8 mouse cellular contexts compared by ENCODE assay signal in genomic region chr13:75944044-75944820, GRCm38 (mm10). TPM values are rescaled to one million over a fixed set of nuclear protein-coding genes. Genes with fewer than 3 reads are reported as not detected.
DNase-seq lines count a peak whose midpoint lies in the region; ATAC-seq lines count a peak whose summit lies in the region.

No protein-coding gene starts in this region.

- WGBS in forebrain, embryonic 10.5 days, result 3% methylated on average over 7 of the region's 7 CpGs
- 2% methylated on average over 7 of the region's 7 CpGs for WGBS in limb, embryonic 13.5 days
- WGBS in stomach, embryonic 15.5 days, result 2% methylated on average over 7 of the region's 7 CpGs

- H3K9me3 ChIP-seq in megakaryocyte, embryonic 14.5 days, result no peaks in the 10 kb centered on the region
- H3K9me3 ChIP-seq in forebrain, embryonic 10.5 days, result no peaks in the 10 kb centered on the region
- H3K9me3 ChIP-seq in limb, embryonic 13.5 days, result no peaks in the 10 kb centered on the region
- no peaks in the 10 kb centered on the region for H3K9me3 ChIP-seq in stomach, embryonic 15.5 days

- peak overlapping the region; percentile 100 for H3K4me3 ChIP-seq in megakaryocyte, embryonic 14.5 days (replicated peaks)
- peak overlapping the region; percentile 83 for H3K4me3 ChIP-seq in forebrain, embryonic 10.5 days
- peak overlapping the region; percentile 84 for H3K4me3 ChIP-seq in limb, embryonic 13.5 days
- peak overlapping the region; percentile 93 for H3K4me3 ChIP-seq in stomach, embryonic 15.5 days (replicated peaks)

- H3K27ac ChIP-seq in forebrain, embryonic 10.5 days, result peak overlapping the region; percentile 99
- peak overlapping the region; percentile 100 for H3K27ac ChIP-seq in limb, embryonic 13.5 days
- peak overlapping the region; percentile 98 for H3K27ac ChIP-seq in stomach, embryonic 15.5 days

- H3K9ac ChIP-seq in limb, embryonic 13.5 days, result peak overlapping the region; percentile 99
- peak overlapping the region; percentile 81 for H3K9ac ChIP-seq in stomach, embryonic 15.5 days

- H3K4me2 ChIP-seq in limb, embryonic 13.5 days (replicated peaks), result peak overlapping the region; percentile 73
- peak overlapping the region; percentile 69 for H3K4me2 ChIP-seq in stomach, embryonic 15.5 days

- H3K4me1 ChIP-seq in megakaryocyte, embryonic 14.5 days, result peaks cover 35% of the 10 kb centered on the region
- peaks cover 22% of the 10 kb centered on the region for H3K4me1 ChIP-seq in forebrain, embryonic 10.5 days
- peaks cover 21% of the 10 kb centered on the region for H3K4me1 ChIP-seq in limb, embryonic 13.5 days
- H3K4me1 ChIP-seq in stomach, embryonic 15.5 days, result peaks cover 7% of the 10 kb centered on the region; the same call in 1 of the 2 replicates

- peaks cover 3% of the 10 kb centered on the region for H3K36me3 ChIP-seq in megakaryocyte, embryonic 14.5 days (replicated peaks; ENCODE audit: low read length)
- H3K36me3 ChIP-seq in forebrain, embryonic 10.5 days (replicated peaks), result peaks cover 18% of the 10 kb centered on the region
- peaks cover 6% of the 10 kb centered on the region for H3K36me3 ChIP-seq in limb, embryonic 13.5 days
- no peaks in the 10 kb centered on the region for H3K36me3 ChIP-seq in stomach, embryonic 15.5 days

- DNase-seq in forebrain, embryonic 10.5 days (ENCODE audit: extremely low spot score, low spot score), result no peak
- no peak for DNase-seq in gastrocnemius, postnatal 4 days (ENCODE audit: low spot score in 2 of 2)
- no peak for DNase-seq in urinary bladder, postnatal 14 days (ENCODE audit: low spot score)

- H3K27me3 ChIP-seq in megakaryocyte, embryonic 14.5 days (replicated peaks), result peaks cover 4% of the 10 kb centered on the region
- H3K27me3 ChIP-seq in forebrain, embryonic 10.5 days (ENCODE audit: poor library complexity, severe bottlenecking), result no peaks in the 10 kb centered on the region
- no peaks in the 10 kb centered on the region for H3K27me3 ChIP-seq in limb, embryonic 13.5 days
- H3K27me3 ChIP-seq in stomach, embryonic 15.5 days (replicated peaks), result no peaks in the 10 kb centered on the region

- no peak for ATAC-seq in megakaryocyte, adult 5-6 weeks (ENCODE audit: poor library complexity, severe bottlenecking)
- peak; percentile 29; the same call in 1 of the 2 replicates for ATAC-seq in limb, embryonic 13.5 days (ENCODE audit: low FRiP score, low read depth)
- no peak for ATAC-seq in stomach, embryonic 15.5 days (ENCODE audit: insufficient read depth, low FRiP score, low read depth)
- ATAC-seq in activated CD4-positive, CD25-positive, alpha-beta regulatory T cell, adult 4 months, result no peak

RNA-seq across cellular contexts. Expression of gene Rhobtb3, which starts 0.5 kb away (rescaled TPM):
- 0.74 and 5.5 TPM in 2 replicates for polyA plus RNA-seq in megakaryocyte, embryonic 14.5 days (2012; ENCODE audit: insufficient read depth, low replicate concordance)
- total RNA-seq in megakaryocyte, adult 5-6 weeks (2015), result 0.36 and 0.96 TPM in 2 replicates
- total RNA-seq in megakaryocyte, adult 5-6 weeks (2017), result 0.55 and 0.77 TPM in 2 replicates
- 42.8 and 44.4 TPM in 2 replicates for polyA plus RNA-seq in forebrain, embryonic 10.5 days (2016; fragmentation: Nextera tagmentation; extraction: Ambion mirVana)
- 51.2 and 51.3 TPM in 2 replicates for polyA plus RNA-seq in limb, embryonic 13.5 days (2015; fragmentation: Nextera tagmentation; extraction: Ambion mirVana)
- 29.7 and 32.1 TPM in 2 replicates for polyA plus RNA-seq in stomach, embryonic 15.5 days (2015; fragmentation: Nextera tagmentation; extraction: Ambion mirVana)
- not detected for polyA plus RNA-seq in activated CD4-positive, CD25-positive, alpha-beta regulatory T cell, adult 4 months (2017; shearing (Covaris generic))
- total RNA-seq in gastrocnemius, postnatal 4 days (2021), result 10 to 100 TPM; 40.1 to 43.0 TPM

RNA-seq across cellular contexts. Expression of gene Spata9, which starts 22.7 kb away (rescaled TPM):
- polyA plus RNA-seq in megakaryocyte, embryonic 14.5 days (2012; ENCODE audit: insufficient read depth, low replicate concordance), result not detected in 2 replicates
- total RNA-seq in megakaryocyte, adult 5-6 weeks (2015), result not detected in 2 replicates
- total RNA-seq in megakaryocyte, adult 5-6 weeks (2017), result 0.73 TPM in 1 of 2 replicates, not detected in the other
- polyA plus RNA-seq in forebrain, embryonic 10.5 days (2016; fragmentation: Nextera tagmentation; extraction: Ambion mirVana), result 0.64 and 1.2 TPM in 2 replicates
- polyA plus RNA-seq in limb, embryonic 13.5 days (2015; fragmentation: Nextera tagmentation; extraction: Ambion mirVana), result 0.84 and 0.93 TPM in 2 replicates
- polyA plus RNA-seq in stomach, embryonic 15.5 days (2015; fragmentation: Nextera tagmentation; extraction: Ambion mirVana), result 0.71 and 0.95 TPM in 2 replicates
- polyA plus RNA-seq in activated CD4-positive, CD25-positive, alpha-beta regulatory T cell, adult 4 months (2017; shearing (Covaris generic)), result under 1 TPM in 1 of 2 experiments, not detected in 1; 0.48 TPM
- under 1 TPM in 1 of 2 experiments, not detected in 1; 0.56 TPM for total RNA-seq in gastrocnemius, postnatal 4 days (2021)
